Mouse (Mus musculus) intestine, embryonic 14.5 days (tissue): ENCODE results near the gene Fgfr2. TPM values are rescaled to one million over a fixed set of nuclear protein-coding genes. Genes with fewer than 3 reads are reported as not detected.

Experiments
- ATAC-seq: fragments of 200-750 bp; cut with Nextera tagmentation; replicated peaks from 2 replicates; pipeline ENCODE4 v1.8.0; 2017; ENCODE audit warnings: low read depth, moderate number of reproducible peaks, moderate TSS enrichment, moderate library complexity; ENCODE audit not compliant: low FRiP score, low TSS enrichment
- DNase-seq: peaks from one replicate; pipeline ENCODE4 v3.0.0-alpha.2; 2018; ENCODE audit warnings: low spot score
- H3K27ac ChIP-seq: fragments of 300-500 bp; sonication (generic); 2 replicates; pipeline ENCODE4 v1.5.1; 2014; ENCODE audit warnings: low read depth, mild to moderate bottlenecking, control low read depth
- H3K27me3 ChIP-seq: fragments of 300-500 bp; sonication (generic); replicated peaks from 2 replicates; pipeline ENCODE4 v1.6.1; 2014; ENCODE audit warnings: low read length, control low read depth; ENCODE audit not compliant: control insufficient read depth, insufficient read depth
- H3K36me3 ChIP-seq: fragments of 300-500 bp; sonication (generic); 2 replicates; pipeline ENCODE4 v1.6.1; 2014; ENCODE audit warnings: low read length, control low read depth; ENCODE audit not compliant: control insufficient read depth, insufficient read depth
- H3K4me1 ChIP-seq: fragments of 300-500 bp; sonication (generic); replicated peaks from 2 replicates; pipeline ENCODE4 v1.6.1; 2014; ENCODE audit warnings: low read length, control low read depth, mixed read lengths; ENCODE audit not compliant: control insufficient read depth, insufficient read depth
- H3K4me2 ChIP-seq: fragments of 300-500 bp; sonication (generic); 2 replicates; pipeline ENCODE4 v1.6.1; 2014; ENCODE audit warnings: low read length
- H3K4me3 ChIP-seq: fragments of 300-500 bp; sonication (generic); 2 replicates; pipeline ENCODE4 v1.5.1; 2014; ENCODE audit warnings: low read depth, low read length, control low read depth, mixed read lengths
- H3K9ac ChIP-seq: fragments of 300-500 bp; sonication (generic); 2 replicates; pipeline ENCODE4 v1.6.1; 2014; ENCODE audit warnings: mild to moderate bottlenecking, low read length
- H3K9me3 ChIP-seq: fragments of 300-500 bp; sonication (generic); 2 replicates; pipeline ENCODE4 v1.6.1; 2016; ENCODE audit warnings: low read length, control low read depth; ENCODE audit not compliant: control insufficient read depth
- WGBS: fragments of 180-500 bp; shearing (Covaris S2); extraction: QIAGEN DNeasy Blood & Tissue Kit; methylation state at CpG from one replicate; pipeline ENCODE4 v1.1.7; 2014; 5-methylcytosine and 5-hydroxymethylcytosine counted together
- polyA plus RNA-seq: library from polyadenylated mRNA; unstranded; fragments of >200 nt; fragmentation: Nextera tagmentation; extraction: Ambion mirVana; gene quantifications from 2 replicates; pipeline ENCODE4 v1.2.1, GENCODE M21; 2014

The Fgfr2 gene
- polyA plus RNA-seq, 1 experiment from 2014 or later, result 105 TPM

- Histone ChIP-seq H3K36me3 (no peaks in the 10 kb centered on the region), H3K27me3 (no peaks in the 10 kb centered on the region), H3K27ac (no peak overlapping the region), H3K4me1 (0 out of 2 replicates have a peak, but pooled peaks cover 3% of the 10 kb centered on the region), H3K4me3 (no peak overlapping the region), H3K4me2 (no peak overlapping the region), H3K9me3 (no peaks in the 10 kb centered on the region), H3K9ac (no peak overlapping the region)
- no peak for ATAC-seq
- WGBS, result 89% methylated on average over 9 of the region's 9 CpGs
- DNase-seq, result no peak
Measured at GRCm38 (mm10) chr7:130972767-130973166, 2150.4 kb downstream of the Fgfr2 start.

DNA sequence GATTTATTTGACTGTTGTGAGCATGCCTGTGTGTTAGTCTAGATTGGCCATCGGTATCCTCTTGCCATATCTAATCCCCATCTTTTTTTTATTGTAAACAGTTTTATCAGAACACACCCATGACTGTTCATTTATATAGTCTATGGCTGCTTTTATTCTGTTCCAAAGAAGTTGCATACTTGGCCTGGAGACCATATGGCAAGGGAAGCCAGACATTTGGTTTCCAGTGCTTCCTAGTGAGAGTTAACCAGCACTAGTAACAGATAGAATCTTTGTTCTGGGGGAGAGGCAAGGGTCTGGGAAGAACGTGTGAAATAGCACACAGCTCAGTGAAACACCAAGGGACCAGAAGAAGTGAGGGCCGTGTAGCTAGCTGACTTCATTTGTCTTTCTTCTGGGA is 2153.6 kb downstream of the Fgfr2 start:
- Histone ChIP-seq H3K27ac (no peak overlapping the region), H3K27me3 (no peaks in the 10 kb centered on the region), H3K4me2 (no peak overlapping the region), H3K4me3 (no peak overlapping the region), H3K9me3 (no peaks in the 10 kb centered on the region), H3K4me1 (peaks cover 14% of the 10 kb centered on the region), H3K9ac (no peak overlapping the region), H3K36me3 (no peaks in the 10 kb centered on the region)
- 47% methylated on average over 3 of the region's 3 CpGs for WGBS
- no peak for ATAC-seq
- no peak for DNase-seq

GRCm38 (mm10) chr7:130969076-130969475 is 2154.1 kb downstream of the Fgfr2 start:
- H3K4me1 ChIP-seq, result peaks cover 15% of the 10 kb centered on the region
- H3K9ac ChIP-seq, result no peak overlapping the region
- 91% methylated on average over 5 of the region's 5 CpGs for WGBS
- no peaks in the 10 kb centered on the region for H3K27me3 ChIP-seq
- DNase-seq (no peak), ATAC-seq (no peak)
- H3K4me3 ChIP-seq, result no peak overlapping the region
- no peaks in the 10 kb centered on the region for H3K36me3 ChIP-seq
- no peak overlapping the region for H3K27ac ChIP-seq
- H3K9me3 ChIP-seq, result no peaks in the 10 kb centered on the region
- H3K4me2 ChIP-seq, result no peak overlapping the region

- no peak for ATAC-seq
- DNase-seq, result no peak
Measured at GRCm38 (mm10) chr7:130968537-130968936, 2154.6 kb downstream of the Fgfr2 start.

DNA sequence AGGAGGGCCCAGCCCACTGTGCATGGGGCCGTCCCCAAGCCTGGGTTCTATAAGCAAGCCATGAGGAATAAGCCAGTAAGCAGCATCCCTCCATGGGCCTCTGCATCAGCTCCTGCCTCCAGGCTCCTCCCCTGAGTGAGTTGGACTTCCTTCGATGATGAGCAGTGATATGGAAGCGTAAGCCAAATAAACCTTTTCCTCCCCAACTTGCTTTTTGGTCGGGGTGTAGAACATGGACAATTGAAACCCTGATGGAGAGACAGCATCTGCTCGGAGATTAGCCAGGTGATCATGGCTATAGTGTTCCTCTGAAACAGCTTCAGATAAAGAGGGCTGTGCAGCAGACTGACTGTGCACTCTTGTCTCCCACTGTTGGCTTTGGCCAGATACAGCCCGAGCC is 2155.2 kb downstream of the Fgfr2 start:
- H3K4me2 ChIP-seq, result no peak overlapping the region
- no peak for ATAC-seq
- H3K9me3 ChIP-seq, result no peaks in the 10 kb centered on the region
- no peak overlapping the region for H3K27ac ChIP-seq
- H3K4me1 ChIP-seq, result peaks cover 15% of the 10 kb centered on the region
- H3K9ac ChIP-seq, result no peak overlapping the region
- WGBS, result 84% methylated on average over 6 of the region's 6 CpGs
- H3K4me3 ChIP-seq, result no peak overlapping the region
- H3K27me3 ChIP-seq, result no peaks in the 10 kb centered on the region
- H3K36me3 ChIP-seq, result no peaks in the 10 kb centered on the region
- no peak for DNase-seq

More at GRCm38 (mm10) chr7:130968537-130968936, 2154.6 kb downstream of the Fgfr2 start:
- no peaks in the 10 kb centered on the region for H3K36me3 ChIP-seq
- H3K27ac ChIP-seq, result no peak overlapping the region
- no peak overlapping the region for H3K4me3 ChIP-seq
- H3K9me3 ChIP-seq, result no peaks in the 10 kb centered on the region
- peaks cover 15% of the 10 kb centered on the region for H3K4me1 ChIP-seq
- H3K9ac ChIP-seq, result no peak overlapping the region
- 54% methylated on average over 7 of the region's 7 CpGs for WGBS
- H3K27me3 ChIP-seq, result no peaks in the 10 kb centered on the region
- H3K4me2 ChIP-seq, result no peak overlapping the region

DNA sequence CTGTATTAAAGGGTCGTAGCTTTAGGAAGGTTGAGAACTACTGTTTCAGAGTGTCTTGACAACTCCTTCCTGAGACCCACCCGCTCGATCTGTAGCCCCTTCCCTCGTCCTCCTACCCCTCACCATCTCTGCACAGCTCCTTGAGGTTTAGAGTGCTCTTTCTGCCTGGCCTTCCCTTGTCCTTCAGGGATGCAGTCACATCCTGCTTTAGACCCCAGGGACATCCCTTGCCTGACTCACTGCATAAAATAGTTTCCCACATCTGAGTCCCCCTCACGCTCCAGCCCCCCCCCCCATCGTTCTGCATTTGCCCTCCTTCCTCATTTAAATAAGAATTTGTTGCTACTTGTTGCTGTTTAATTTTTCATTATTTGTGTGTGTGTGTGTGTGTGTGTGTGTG is 2156.3 kb downstream of the Fgfr2 start:
- H3K4me2 ChIP-seq, result no peak overlapping the region
- peaks cover 15% of the 10 kb centered on the region for H3K4me1 ChIP-seq
- WGBS, result 62% methylated on average over 6 of the region's 6 CpGs
- H3K4me3 ChIP-seq, result no peak overlapping the region
- DNase-seq (no peak), ATAC-seq (no peak)
- no peak overlapping the region for H3K9ac ChIP-seq
- H3K36me3 ChIP-seq, result no peaks in the 10 kb centered on the region
- H3K27me3 ChIP-seq, result no peaks in the 10 kb centered on the region
- H3K27ac ChIP-seq, result no peak overlapping the region
- no peaks in the 10 kb centered on the region for H3K9me3 ChIP-seq

GRCm38 (mm10) chr7:130966451-130966850 is 2156.7 kb downstream of the Fgfr2 start:
- Histone ChIP-seq H3K4me1 (peaks cover 15% of the 10 kb centered on the region), H3K36me3 (no peaks in the 10 kb centered on the region), H3K27me3 (no peaks in the 10 kb centered on the region), H3K9me3 (no peaks in the 10 kb centered on the region), H3K4me3 (no peak overlapping the region), H3K9ac (no peak overlapping the region), H3K4me2 (no peak overlapping the region), H3K27ac (no peak overlapping the region)
- ATAC-seq (no peak), DNase-seq (no peak)
- 62% methylated on average over 5 of the region's 5 CpGs for WGBS

GRCm38 (mm10) chr7:130965909-130966365 is 2157.2 kb downstream of the Fgfr2 start:
- H3K9ac ChIP-seq, result no peak overlapping the region
- ATAC-seq (no peak), DNase-seq (no peak)
- H3K4me3 ChIP-seq, result no peak overlapping the region
- no peaks in the 10 kb centered on the region for H3K36me3 ChIP-seq
- H3K4me1 ChIP-seq, result peaks cover 16% of the 10 kb centered on the region
- H3K27ac ChIP-seq, result no peak overlapping the region
- 64% methylated on average over 4 of the region's 4 CpGs for WGBS
- no peak overlapping the region for H3K4me2 ChIP-seq
- H3K27me3 ChIP-seq, result no peaks in the 10 kb centered on the region
- no peaks in the 10 kb centered on the region for H3K9me3 ChIP-seq

DNA sequence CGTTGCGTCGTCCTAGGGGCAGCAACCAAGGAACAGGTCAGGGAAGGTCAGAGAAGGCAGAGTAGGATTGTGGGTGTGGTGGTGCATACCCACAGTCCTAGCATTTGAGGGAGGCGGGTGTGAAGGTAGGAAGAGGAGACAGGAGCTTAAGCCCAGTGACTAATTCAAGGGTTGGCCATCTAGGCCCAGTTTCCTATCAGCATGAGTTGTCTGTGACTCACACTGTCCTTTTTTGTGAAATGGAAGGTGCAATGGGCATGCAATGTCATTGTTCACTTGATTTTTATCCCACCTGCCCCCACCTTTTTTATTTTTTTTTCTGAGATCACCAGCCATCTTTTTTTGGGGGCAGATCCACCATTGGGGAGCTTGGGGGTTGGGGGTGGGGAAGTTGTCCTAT is 2157.8 kb downstream of the Fgfr2 start:
- H3K9ac ChIP-seq, result no peak overlapping the region
- WGBS, result 90% methylated on average over 4 of the region's 4 CpGs
- no peaks in the 10 kb centered on the region for H3K9me3 ChIP-seq
- peaks cover 21% of the 10 kb centered on the region for H3K4me1 ChIP-seq
- H3K4me3 ChIP-seq, result no peak overlapping the region
- no peaks in the 10 kb centered on the region for H3K36me3 ChIP-seq
- ATAC-seq (no peak), DNase-seq (no peak)
- no peaks in the 10 kb centered on the region for H3K27me3 ChIP-seq
- no peak overlapping the region for H3K27ac ChIP-seq
- no peak overlapping the region for H3K4me2 ChIP-seq
